Mouse (Mus musculus): Measurements from ENCODE around the gene Tfcp2l1.
"Not testable (repeated sequence)": the region's sequence is repeated elsewhere in the genome, so short reads cannot be mapped to it uniquely, and the experiment has no call there.

Tfcp2l1 gene

GRCm38 (mm10) chr1:118627781-118628464, at the start of gene Tfcp2l1:
TSS of gene Tfcp2l1 (plus strand) at chr1:118627945.
- DNase-seq: peak; percentile 85

GRCm38 (mm10) chr1:118580174-118580702, 47.5 kb upstream of the Tfcp2l1 start:
- DNase-seq: no peak

- no peak for DNase-seq
These were observed 46.6 kb upstream of the Tfcp2l1 start for GRCm38 (mm10) chr1:118581179-118581578.

DNA sequence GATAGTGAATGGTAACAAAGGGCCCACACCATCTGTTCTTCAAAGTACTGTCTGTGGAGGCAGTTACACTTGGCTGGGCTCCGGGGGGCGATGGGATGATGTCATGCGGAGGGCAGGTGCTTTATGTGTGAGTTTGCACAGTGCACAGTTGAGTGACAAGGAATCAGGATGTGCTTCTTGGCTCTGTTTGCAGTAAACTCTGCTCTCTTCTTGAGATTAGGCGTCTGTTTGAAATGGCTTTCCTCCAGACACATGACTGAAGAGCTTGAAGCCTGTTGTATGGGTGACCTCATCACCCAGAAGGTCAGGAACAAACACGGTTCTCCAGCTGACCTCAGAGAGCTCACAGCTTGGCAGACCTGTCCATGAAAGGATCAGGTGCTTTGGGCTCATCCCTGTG, 38.0 kb upstream of the Tfcp2l1 start:
- DNase-seq: peak; percentile 34

GRCm38 (mm10) chr1:118592933-118593332, 34.8 kb upstream of the Tfcp2l1 start:
- no peak for DNase-seq

- DNase-seq: no peak
These were observed 32.4 kb upstream of the Tfcp2l1 start for GRCm38 (mm10) chr1:118595395-118595794.

DNA sequence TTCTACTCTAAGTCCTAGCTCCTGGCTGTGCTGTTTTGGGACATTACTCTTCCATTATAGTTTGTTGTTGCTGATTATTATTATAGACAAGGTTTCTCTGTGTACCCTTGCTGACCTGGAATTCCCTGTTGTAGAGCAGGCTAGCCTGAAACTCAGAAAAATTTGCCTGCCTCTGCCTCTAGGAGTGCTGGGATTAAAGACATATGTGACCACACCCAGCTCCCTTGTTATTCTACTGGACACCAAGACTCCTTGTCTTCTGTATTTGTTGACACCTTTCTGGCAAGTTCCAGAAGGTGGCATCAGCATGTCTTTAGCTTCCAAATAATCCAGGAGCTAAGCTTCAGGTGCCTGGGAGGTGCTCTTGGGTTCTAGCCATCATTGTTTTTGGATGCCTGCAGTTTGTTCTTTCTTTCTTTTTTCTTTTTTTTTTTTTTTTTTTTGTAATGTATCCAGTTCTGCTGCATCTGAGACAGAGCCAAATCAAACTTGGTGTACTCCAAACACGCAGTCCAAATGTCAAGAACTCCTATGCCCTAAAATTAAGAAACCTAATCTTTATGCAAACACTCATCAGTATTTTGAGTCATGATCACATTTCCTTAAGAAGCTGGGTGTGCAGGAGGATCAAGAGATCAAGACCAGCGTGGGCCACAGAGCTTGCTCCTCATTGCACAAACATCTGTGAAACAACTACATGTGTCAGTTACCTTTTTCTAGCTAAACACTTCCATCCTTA, 30.1 kb upstream of the Tfcp2l1 start:
- DNase-seq: no peak

DNA sequence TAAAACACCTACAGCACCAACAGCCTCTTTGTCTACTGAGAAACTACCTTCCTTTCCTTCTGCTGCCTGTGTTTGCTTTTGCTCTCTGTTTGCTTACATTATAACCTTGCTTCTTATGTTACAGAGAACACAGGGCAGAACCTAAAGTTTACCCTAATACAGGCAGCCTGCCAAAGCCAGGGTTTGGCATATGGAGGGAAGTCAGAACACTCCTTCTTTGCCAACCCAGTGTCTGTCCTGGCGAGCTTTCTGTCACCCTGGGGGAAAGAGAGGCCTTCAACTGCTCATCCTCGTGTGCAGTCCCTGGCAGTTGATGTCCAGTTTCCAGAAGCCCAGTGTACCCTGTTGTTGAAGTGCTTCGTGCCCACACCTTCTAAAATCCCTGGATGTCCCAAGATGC, 29.4 kb upstream of the Tfcp2l1 start:
- no peak for DNase-seq

- no peak for DNase-seq
These were observed 14.0 kb upstream of the Tfcp2l1 start for GRCm38 (mm10) chr1:118613631-118614183.

GRCm38 (mm10) chr1:118621055-118621454, 6.7 kb upstream of the Tfcp2l1 start:
- DNase-seq: not testable (repeated sequence)

GRCm38 (mm10) chr1:118622857-118623256, 4.9 kb upstream of the Tfcp2l1 start:
- DNase-seq: no peak

- no peak for DNase-seq
These were observed 2.3 kb upstream of the Tfcp2l1 start for GRCm38 (mm10) chr1:118625461-118625860.

DNA sequence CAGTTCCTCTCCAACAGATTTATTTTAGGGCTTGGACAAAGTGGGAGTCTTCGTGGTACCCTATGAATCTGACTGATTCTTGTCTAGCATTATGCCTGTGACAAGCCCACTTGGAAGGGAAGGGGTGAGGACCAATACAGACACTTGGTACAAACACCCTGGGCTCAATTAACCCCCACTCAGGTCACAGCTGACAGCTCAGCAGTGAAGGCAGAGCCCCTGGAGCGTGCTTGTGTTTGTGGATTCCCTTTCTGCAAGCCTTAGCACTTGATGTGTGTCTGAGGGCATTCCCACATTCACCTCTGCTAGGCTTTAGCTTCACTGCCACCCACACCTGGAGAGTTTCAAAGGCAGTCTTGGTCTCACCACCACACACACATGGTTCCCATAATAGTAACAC, 1.8 kb upstream of the Tfcp2l1 start:
- DNase-seq: no peak

GRCm38 (mm10) chr1:118626452-118626851, 1.3 kb upstream of the Tfcp2l1 start:
- DNase-seq: no peak

DNA sequence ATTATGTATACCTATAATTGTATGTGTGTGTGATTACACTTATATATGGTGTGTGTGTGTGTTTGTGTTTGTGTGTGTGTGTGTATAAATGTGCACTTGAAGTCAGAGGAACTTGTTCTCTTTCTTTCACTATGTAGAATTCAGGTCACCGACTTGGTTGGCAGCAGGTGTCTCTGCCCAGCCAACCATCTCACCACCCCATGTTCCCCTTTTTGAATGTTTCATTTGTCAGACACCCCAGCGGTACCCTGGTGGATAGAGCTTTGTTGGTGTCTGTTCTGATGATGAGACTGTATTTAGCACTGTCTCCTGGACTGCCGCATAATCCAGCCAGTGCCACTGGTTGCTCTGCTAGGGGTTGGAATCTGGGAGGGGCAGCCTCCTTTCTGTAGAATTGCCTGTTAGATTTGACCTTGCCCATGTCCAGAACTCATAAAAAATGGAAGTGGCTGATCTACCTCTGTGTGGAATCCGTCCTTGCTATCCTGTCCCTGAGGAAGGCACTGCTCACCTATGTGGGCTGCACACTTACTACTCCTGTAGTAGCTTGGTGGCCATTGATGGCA, 5.8 kb downstream of the Tfcp2l1 start:
- DNase-seq: no peak

DNA sequence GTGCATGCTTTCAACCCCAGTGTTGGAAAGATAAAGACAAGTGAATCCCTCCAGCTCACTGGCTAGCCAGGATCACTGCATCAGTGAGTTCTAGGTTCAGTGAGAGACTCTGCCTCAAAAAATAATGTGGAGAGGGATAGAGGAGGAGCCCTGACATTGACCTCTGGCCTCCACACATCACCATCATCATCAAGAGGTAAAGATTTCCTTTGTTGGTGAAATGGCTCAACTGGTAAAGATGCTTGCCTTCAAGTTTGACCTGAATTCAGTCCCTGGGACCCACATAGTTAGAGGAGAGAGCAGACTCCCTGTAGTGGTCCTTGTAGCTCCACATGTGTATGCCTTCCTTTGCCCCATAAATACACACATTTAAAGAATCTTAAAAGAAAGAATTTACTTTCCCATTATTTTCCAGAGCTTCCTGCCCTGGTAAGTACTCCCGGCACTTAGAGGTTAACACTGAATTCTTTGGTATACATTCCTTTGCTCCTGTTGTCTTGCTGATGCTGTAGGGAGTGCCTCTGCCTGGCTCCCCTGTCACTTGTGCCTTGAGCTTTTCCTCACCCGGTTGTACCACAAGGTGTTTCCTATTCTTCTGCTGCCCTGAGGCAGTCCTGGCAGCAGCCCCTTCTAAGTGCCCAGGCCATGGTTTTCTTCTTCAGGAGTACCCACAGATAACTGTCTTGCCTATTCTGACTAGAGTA, 14.7 kb downstream of the Tfcp2l1 start:
- DNase-seq: no peak

GRCm38 (mm10) chr1:118643138-118643979, 15.6 kb downstream of the Tfcp2l1 start:
- peak; percentile 44 for DNase-seq

- no peak for DNase-seq
These were observed 18.0 kb downstream of the Tfcp2l1 start for GRCm38 (mm10) chr1:118645701-118646100.

- peak; percentile 25 for DNase-seq
These were observed 20.3 kb downstream of the Tfcp2l1 start for GRCm38 (mm10) chr1:118648015-118648414.

DNA sequence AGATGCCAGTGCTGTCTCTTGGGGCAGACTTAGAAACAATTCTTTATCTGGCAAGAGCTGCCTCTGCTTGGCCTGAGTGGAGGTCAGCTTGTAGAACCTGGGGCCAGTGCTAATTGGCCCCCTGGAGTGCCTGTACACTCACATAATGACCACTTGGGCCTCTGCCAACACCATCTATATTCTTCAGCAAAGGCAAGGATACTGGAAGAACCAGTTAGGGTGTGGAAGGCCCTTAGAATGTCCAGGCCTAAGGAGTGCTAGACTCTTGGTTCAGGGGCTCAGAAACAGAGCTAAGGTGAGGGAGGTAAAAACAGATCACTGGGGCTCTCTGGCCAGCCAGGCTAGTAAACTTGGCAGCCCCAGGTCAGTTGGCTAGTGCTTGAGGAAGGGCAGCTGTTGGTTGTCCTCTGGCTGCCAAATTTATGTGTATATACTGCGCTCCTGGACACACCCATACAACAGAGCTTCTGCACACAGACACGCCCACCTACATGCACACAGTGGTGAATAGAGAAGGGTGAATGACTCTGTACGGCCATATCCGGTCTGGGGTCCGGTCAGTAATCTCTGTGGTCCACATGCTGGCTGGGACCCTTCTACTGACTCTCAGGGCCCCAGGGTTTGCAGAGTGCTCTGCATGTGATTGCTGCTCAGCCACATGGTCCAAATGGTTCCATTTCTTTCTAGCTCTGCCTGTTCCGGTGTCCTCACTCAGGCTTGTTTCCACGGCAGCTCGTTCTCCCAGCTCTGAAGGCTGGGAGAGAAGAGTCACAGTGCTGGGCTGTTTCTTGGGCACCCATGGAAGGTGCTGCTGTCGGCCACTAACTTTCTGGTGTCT, 22.4 kb downstream of the Tfcp2l1 start:
- DNase-seq: peak; percentile 47

DNA sequence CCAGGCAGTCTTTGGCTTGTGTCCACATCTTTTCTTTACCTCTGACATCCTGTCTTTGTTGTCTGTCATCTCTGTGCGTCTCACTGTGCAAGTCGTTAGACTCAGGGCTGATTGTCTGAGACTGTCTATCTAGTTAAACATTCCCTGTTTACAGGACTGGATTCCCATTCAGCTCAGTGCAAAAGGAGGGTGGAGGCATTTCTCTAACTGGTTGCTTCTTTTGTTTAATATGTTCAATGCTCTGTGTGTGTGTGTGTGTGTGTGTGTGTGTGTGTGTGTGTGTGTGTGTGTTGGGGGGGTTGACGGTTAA, 23.0 kb downstream of the Tfcp2l1 start:
- peak; percentile 29 for DNase-seq
